ENCODE assay signal across 25 mouse cellular contexts in genomic region chr13:119314356-119314755, GRCm38 (mm10).
"Had no signal": no experiment of that assay in that cellular context is flagged by ENCODE, and none has a peak within 500 bp of the region (broad histone marks: within the 10 kb centered on the region; RNA-seq: fewer than 3 reads in every experiment).

No protein-coding gene starts in this region.

- DNase-seq: forebrain, postnatal 0 days; gastrocnemius, postnatal 14 days; gastrocnemius, postnatal 36 days; heart, adult 11 months; heart, adult 2 months; heart, postnatal 14 days; heart, postnatal 36 days; kidney, adult 11 months; kidney, adult 2 months; kidney, adult 9 months; kidney, postnatal 14 days; kidney, postnatal 36 days; layer of hippocampus, adult 9-11 months; layer of hippocampus, postnatal 36 days; left cerebral cortex, postnatal 4 days had no signal

- H3K36me3 ChIP-seq: heart, embryonic 13.5 days; heart, embryonic 15.5 days; hindbrain, embryonic 13.5 days; hindbrain, embryonic 15.5 days; kidney, embryonic 15.5 days; limb, embryonic 13.5 days had no signal

- H3K9me3 ChIP-seq: heart, embryonic 13.5 days; heart, embryonic 15.5 days; hindbrain, embryonic 13.5 days; hindbrain, embryonic 15.5 days; kidney, embryonic 15.5 days; limb, embryonic 13.5 days had no signal

- H3K4me1 ChIP-seq: heart, embryonic 13.5 days; heart, embryonic 15.5 days; hindbrain, embryonic 13.5 days; hindbrain, embryonic 15.5 days; kidney, embryonic 15.5 days; limb, embryonic 13.5 days had no signal

- H3K27me3 ChIP-seq: heart, embryonic 13.5 days; heart, embryonic 15.5 days; hindbrain, embryonic 13.5 days; hindbrain, embryonic 15.5 days; kidney, embryonic 15.5 days; limb, embryonic 13.5 days had no signal

- H3K4me2 ChIP-seq: heart, embryonic 11.5 days; heart, embryonic 13.5 days; heart, embryonic 15.5 days; hindbrain, embryonic 13.5 days; hindbrain, embryonic 15.5 days; kidney, embryonic 15.5 days; limb, embryonic 13.5 days had no signal

- ATAC-seq: forebrain, postnatal 0 days; hindbrain, postnatal 0 days; intestine, embryonic 16.5 days had no signal

- H3K27ac ChIP-seq: heart, adult 2 months; heart, embryonic 13.5 days; heart, embryonic 15.5 days; hindbrain, embryonic 13.5 days; hindbrain, embryonic 15.5 days; hindbrain, postnatal 0 days; kidney, embryonic 15.5 days; kidney, postnatal 0 days; limb, embryonic 13.5 days had no signal

- H3K4me3 ChIP-seq: heart, adult 2 months; heart, embryonic 13.5 days; heart, embryonic 15.5 days; hindbrain, embryonic 13.5 days; hindbrain, embryonic 15.5 days; kidney, embryonic 15.5 days; limb, embryonic 13.5 days had no signal

- H3K9ac ChIP-seq: forebrain, postnatal 0 days; heart, embryonic 13.5 days; heart, embryonic 15.5 days; hindbrain, embryonic 13.5 days; hindbrain, embryonic 15.5 days; kidney, embryonic 15.5 days; limb, embryonic 13.5 days had no signal
